Mouse (Mus musculus) spleen, adult 2 months (tissue): ENCODE measurements around the gene Amtn. TPM values are rescaled to one million over a fixed set of nuclear protein-coding genes. Genes with fewer than 3 reads are reported as not detected.
"Not testable (repeated sequence)": the region's sequence is repeated elsewhere in the genome, so short reads cannot be mapped to it uniquely, and the experiment has no call there.

Experiments
- DNase-seq, 2 experiments: peaks; one replicate each; pipeline versions ENCODE4 v3.0.0 to v3.0.0-alpha.2; 2012 to 2021; ENCODE audit warnings: low spot score in 2 of 2, low read depth in 1 of 2
- H3K27ac ChIP-seq: fragments of 200-500 bp; 2 replicates; pipeline ENCODE4 v1.5.1; 2012; ENCODE audit warnings: low read length, inconsistent platforms; ENCODE audit not compliant: insufficient read depth
- H3K27me3 ChIP-seq: fragments of 200-500 bp; 2 replicates; pipeline ENCODE4 v1.6.1; 2012; ENCODE audit warnings: mild to moderate bottlenecking, moderate library complexity, low read length, inconsistent platforms; ENCODE audit not compliant: control insufficient read depth, insufficient read depth
- H3K36me3 ChIP-seq: fragments of 200-500 bp; 2 replicates; pipeline ENCODE4 v1.6.1; 2012; ENCODE audit warnings: mild to moderate bottlenecking, low read length, inconsistent platforms; ENCODE audit not compliant: control insufficient read depth, insufficient read depth
- H3K4me1 ChIP-seq: fragments of 200-500 bp; 2 replicates; pipeline ENCODE4 v1.6.1; 2011; ENCODE audit warnings: inconsistent platforms; ENCODE audit not compliant: control insufficient read depth, insufficient read depth, insufficient read length
- H3K4me3 ChIP-seq: fragments of 200-500 bp; 2 replicates; pipeline ENCODE4 v1.5.1; 2011; ENCODE audit warnings: mild to moderate bottlenecking, inconsistent platforms; ENCODE audit not compliant: insufficient read depth, insufficient read length; ENCODE audit errors: extremely low read depth
- CTCF ChIP-seq: fragments of 200-500 bp; IDR thresholded peaks from 2 replicates; pipeline ENCODE4 v1.5.1; 2011; ENCODE audit warnings: mild to moderate bottlenecking, inconsistent platforms; ENCODE audit not compliant: insufficient read depth, insufficient read length, insufficient replicate concordance; ENCODE audit errors: extremely low read depth
- POLR2A ChIP-seq: fragments of 200-500 bp; IDR thresholded peaks from 2 replicates; pipeline ENCODE4 v1.6.1; 2011; ENCODE audit warnings: low read depth, low read length, inconsistent platforms
- WGBS: fragments of 180-500 bp; shearing (Covaris S2); methylation state at CpG from one replicate; pipeline ENCODE4 v1.1.7; 2018; 5-methylcytosine and 5-hydroxymethylcytosine counted together
- polyA plus RNA-seq: library from polyadenylated mRNA; depleted of rRNA; stranded (reverse); fragments of >200 nt; gene quantifications from 2 replicates; pipeline ENCODE4 v1.2.3, GENCODE M21; 2012; rRNA removed

Amtn gene
- not detected in 2 replicates for polyA plus RNA-seq

GRCm38 (mm10) chr5:88375808-88376207 is at the start of gene Amtn:
TSS of gene Amtn (plus strand) at chr5:88376108.
- no peak for TF ChIP-seq CTCF
- TF ChIP-seq POLR2A, result no peak

GRCm38 (mm10) chr5:88348533-88348932 is 27.4 kb upstream of the Amtn start:
- not testable (repeated sequence) for H3K36me3 ChIP-seq, H3K27me3 ChIP-seq
- 64% methylated on average over 2 of the region's 2 CpGs for WGBS

More at GRCm38 (mm10) chr5:88375808-88376207, at the start of gene Amtn:
- H3K27ac ChIP-seq, result no peak within 1 kb of the TSS
- DNase-seq, result no peak
- WGBS, result 84% methylated on average over 4 of the region's 4 CpGs
- H3K4me1 ChIP-seq, result no peaks in the 10 kb centered on the region
- H3K27me3 ChIP-seq, result no peaks in the 10 kb centered on the region
- no peak within 1 kb of the TSS for H3K4me3 ChIP-seq
- no peaks in the 10 kb centered on the region for H3K36me3 ChIP-seq

GRCm38 (mm10) chr5:88364768-88365167 is 11.1 kb upstream of the Amtn start:
- no peak overlapping the region for H3K27ac ChIP-seq
- H3K36me3 ChIP-seq, result no peaks in the 10 kb centered on the region
- no peak for DNase-seq
- H3K4me1 ChIP-seq, result no peaks in the 10 kb centered on the region
- no peak overlapping the region for H3K4me3 ChIP-seq
- TF ChIP-seq CTCF, result no peak
- TF ChIP-seq POLR2A, result no peak
- H3K27me3 ChIP-seq, result no peaks in the 10 kb centered on the region
- WGBS, result 4% methylated on average over 5 of the region's 5 CpGs

More at GRCm38 (mm10) chr5:88348533-88348932, 27.4 kb upstream of the Amtn start:
- H3K4me3 ChIP-seq, H3K27ac ChIP-seq, H3K4me1 ChIP-seq, DNase-seq: not testable (repeated sequence)

GRCm38 (mm10) chr5:88366886-88367285 is 9.0 kb upstream of the Amtn start:
- Histone ChIP-seq H3K4me3 (no peak overlapping the region), H3K27ac (no peak overlapping the region), H3K4me1 (no peaks in the 10 kb centered on the region), H3K27me3 (no peaks in the 10 kb centered on the region), H3K36me3 (no peaks in the 10 kb centered on the region)
- WGBS, result 68% methylated on average over 1 of the region's 1 CpGs
- DNase-seq, result no peak
- no peak for TF ChIP-seq POLR2A
- TF ChIP-seq CTCF, result no peak

GRCm38 (mm10) chr5:88370578-88371232 is 5.2 kb upstream of the Amtn start:
- 67% methylated on average over 6 of the region's 6 CpGs for WGBS
- Histone ChIP-seq H3K36me3 (no peaks in the 10 kb centered on the region), H3K27ac (no peak overlapping the region), H3K4me3 (no peak overlapping the region), H3K27me3 (no peaks in the 10 kb centered on the region), H3K4me1 (no peaks in the 10 kb centered on the region)
- DNase-seq, result no peak
- no peak for TF ChIP-seq CTCF
- no peak for TF ChIP-seq POLR2A

- no peaks in the 10 kb centered on the region for H3K27me3 ChIP-seq
- no peaks in the 10 kb centered on the region for H3K4me1 ChIP-seq
- WGBS, result 88% methylated on average over 6 of the region's 6 CpGs
- H3K4me3 ChIP-seq, result no peak overlapping the region
- H3K36me3 ChIP-seq, result no peaks in the 10 kb centered on the region
- no peak for DNase-seq
- H3K27ac ChIP-seq, result no peak overlapping the region
- no peak for TF ChIP-seq CTCF
- no peak for TF ChIP-seq POLR2A
Observed at GRCm38 (mm10) chr5:88372563-88372962, 3.3 kb upstream of the Amtn start.

- H3K27ac ChIP-seq, result not testable (repeated sequence)
Observed at GRCm38 (mm10) chr5:88391960-88392359, 16.1 kb downstream of the Amtn start.

More at GRCm38 (mm10) chr5:88391960-88392359, 16.1 kb downstream of the Amtn start:
- H3K27me3 ChIP-seq, DNase-seq, H3K4me1 ChIP-seq, H3K4me3 ChIP-seq, H3K36me3 ChIP-seq: not testable (repeated sequence)
- 83% methylated on average over 2 of the region's 2 CpGs for WGBS
